Mouse (Mus musculus): ENCODE results near the gene Gm3285.
A peak's percentile ranks its signal among the peaks of the same experiment; 100 is the strongest.

Gene Gm3285

GRCm38 (mm10) chr10:77900903-77901818, 39.4 kb downstream of the Gm3285 start:
- no peak for DNase-seq (ENCODE audit: low spot score in 2 of 2)

DNA sequence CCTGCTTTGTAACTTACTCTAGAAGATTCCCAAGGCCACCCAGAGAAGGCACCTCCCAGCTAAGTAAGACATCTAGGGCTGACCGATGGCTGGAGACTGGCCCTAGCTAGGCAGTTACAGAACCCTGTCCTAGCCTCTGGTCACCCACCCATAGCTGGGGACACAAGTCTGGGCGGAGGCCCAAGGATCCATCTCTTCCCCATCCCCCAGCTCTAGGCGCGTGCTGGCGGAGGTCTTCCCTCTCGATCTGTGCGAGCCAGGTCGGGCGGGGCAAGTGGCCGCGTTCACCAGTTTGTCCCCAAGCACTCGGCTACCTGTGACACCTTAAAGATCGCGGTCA, 40.1 kb downstream of the Gm3285 start:
- DNase-seq (ENCODE audit: low spot score in 2 of 2): no peak

DNA sequence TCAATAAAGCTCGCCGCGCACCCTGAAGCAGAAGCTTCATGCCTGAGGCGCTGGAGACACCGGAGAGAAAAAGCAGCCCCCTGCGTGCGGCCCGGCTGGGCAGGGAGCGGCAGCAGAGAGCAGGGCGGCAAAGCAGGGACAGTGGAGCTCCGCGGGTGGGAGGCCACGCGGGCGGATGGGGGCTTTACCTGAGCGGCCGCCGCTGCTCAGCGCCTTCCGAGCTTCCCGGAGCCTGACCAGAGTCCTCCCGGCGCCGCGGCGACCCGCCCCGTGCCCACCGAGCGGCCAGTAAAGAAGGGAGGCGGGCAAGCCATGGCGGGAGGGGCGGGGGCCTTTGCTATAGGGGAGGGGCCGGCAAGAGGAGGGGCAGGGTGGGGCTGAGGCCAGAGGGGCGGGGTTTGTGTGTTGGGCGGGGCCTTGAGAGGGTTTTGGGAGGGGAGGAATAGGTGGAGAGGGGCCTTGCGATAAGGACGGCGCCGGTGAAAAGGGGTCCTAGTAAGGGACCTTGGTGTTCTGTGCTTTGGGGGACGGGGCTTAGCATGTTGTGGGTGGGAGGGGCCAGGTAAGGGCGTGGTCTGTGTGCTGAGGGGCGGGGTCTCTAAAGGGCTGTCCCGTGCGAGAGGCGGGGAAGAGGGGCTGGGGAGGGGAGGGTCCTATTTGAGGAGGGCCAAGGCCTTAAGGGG, 40.6 kb downstream of the Gm3285 start, which contains the start of gene Lrrc3:
Gene Lrrc3 (minus strand): TSS at position 326 of the 683 bp plus-strand sequence.
- DNase-seq (ENCODE audit: low spot score in 2 of 2): peak in 1 of 2 experiments; percentile 18

GRCm38 (mm10) chr10:77902894-77903715, 41.3 kb downstream of the Gm3285 start:
- DNase-seq (ENCODE audit: low spot score in 2 of 2): no peak
